Mouse (Mus musculus) midbrain, embryonic 11.5 days (tissue): ENCODE measurements at regions not wholly inside any gene's neighbourhood (a gene's known extent, or its start where the extent isn't known, plus 50 kb on each side); places are given as distances from the start of the nearest gene placed in this dataset.

Source experiments
- ATAC-seq: fragments of 200-750 bp; cut with Nextera tagmentation; 2 replicates; pipeline ENCODE4 v1.8.0; 2017; ENCODE audit warnings: moderate TSS enrichment, moderate library complexity; ENCODE audit not compliant: low FRiP score
- DNase-seq: peaks from one replicate; pipeline ENCODE4 v3.0.0; 2015; ENCODE audit warnings: low spot score; ENCODE audit errors: missing footprints
- H3K27ac ChIP-seq: fragments of 300-500 bp; sonication (generic); 2 replicates; pipeline ENCODE4 v1.5.1; 2014; ENCODE audit warnings: low read depth, low read length
- H3K27me3 ChIP-seq: fragments of 300-500 bp; sonication (generic); 2 replicates; pipeline ENCODE4 v1.6.1; 2014; ENCODE audit warnings: mild to moderate bottlenecking, low read length, moderate library complexity, mixed read lengths; ENCODE audit not compliant: control insufficient read depth, insufficient read depth
- H3K36me3 ChIP-seq: fragments of 300-500 bp; sonication (generic); 2 replicates; pipeline ENCODE4 v1.6.1; 2014; ENCODE audit warnings: mild to moderate bottlenecking, low read length, moderate library complexity, mixed read lengths; ENCODE audit not compliant: control insufficient read depth, insufficient read depth
- H3K4me1 ChIP-seq: fragments of 300-500 bp; sonication (generic); 2 replicates; pipeline ENCODE4 v1.6.1; 2014; ENCODE audit warnings: low read length; ENCODE audit not compliant: control insufficient read depth, insufficient read depth
- H3K4me2 ChIP-seq: fragments of 300-500 bp; sonication (generic); 2 replicates; pipeline ENCODE4 v1.6.1; 2014; ENCODE audit warnings: mild to moderate bottlenecking, moderate library complexity
- H3K4me3 ChIP-seq: fragments of 300-500 bp; sonication (generic); 2 replicates; pipeline ENCODE4 v1.5.1; 2014; ENCODE audit warnings: low read depth, low read length
- H3K9ac ChIP-seq: fragments of 300-500 bp; sonication (generic); 2 replicates; pipeline ENCODE4 v1.6.1; 2014; ENCODE audit warnings: low read length
- H3K9me3 ChIP-seq: fragments of 300-500 bp; sonication (generic); 2 replicates; pipeline ENCODE4 v1.6.1; 2016; ENCODE audit warnings: low read length; ENCODE audit not compliant: control insufficient read depth
- whole genome bisulfite sequencing: fragments of 180-500 bp; shearing (Covaris S2); extraction: QIAGEN DNeasy Blood & Tissue Kit; methylation state at CpG from one replicate; pipeline ENCODE4 v1.1.7; 2014; 5-methylcytosine and 5-hydroxymethylcytosine counted together

DNA sequence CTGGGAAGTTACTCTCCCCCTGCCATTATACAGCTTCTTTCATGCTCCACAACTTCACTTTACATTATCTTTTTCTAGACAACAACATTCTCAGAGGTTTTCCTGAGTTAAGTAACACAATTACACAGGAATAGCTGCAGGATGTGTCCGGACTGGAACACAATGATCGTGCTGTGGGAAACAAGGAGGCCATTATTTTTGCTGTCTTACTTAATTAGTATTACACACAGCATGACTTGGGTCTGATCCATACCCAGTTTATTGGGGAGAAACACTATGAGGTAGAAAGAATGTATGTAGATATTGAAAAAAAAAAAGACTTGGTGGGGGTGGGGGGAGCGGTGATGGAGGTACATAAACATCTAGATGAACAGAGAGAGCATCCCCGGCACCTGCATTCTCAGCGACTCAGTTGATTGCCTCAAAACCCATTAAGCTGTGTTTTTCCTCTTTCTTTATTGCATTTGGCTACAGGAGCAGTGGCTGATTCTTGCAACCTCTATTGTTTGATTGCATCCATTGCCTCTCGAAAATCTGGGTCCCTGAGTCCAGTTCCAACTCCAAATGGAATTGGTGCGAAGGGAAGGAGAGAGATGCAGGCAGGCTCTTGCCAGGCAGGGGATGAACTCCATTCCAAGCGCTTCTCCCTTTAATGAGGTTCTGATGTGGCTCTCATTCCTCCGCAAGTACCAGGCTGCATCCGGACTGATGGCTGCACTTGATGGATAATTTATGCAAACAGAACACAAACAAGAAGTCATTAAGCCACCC, 529.8 kb downstream of the Slc4a3 start:
- no peaks in the 10 kb centered on the region for H3K36me3 ChIP-seq
- ATAC-seq (no peak), DNase-seq (peak; percentile 84)
- 47% methylated on average over 10 of the region's 10 CpGs for WGBS
- no peak overlapping the region for H3K9ac ChIP-seq
- no peak overlapping the region for H3K4me2 ChIP-seq
- H3K4me3 ChIP-seq = no peak overlapping the region
- peaks cover 4% of the 10 kb centered on the region; the same call in 1 of the 2 replicates for H3K4me1 ChIP-seq
- no peak overlapping the region for H3K27ac ChIP-seq
- H3K27me3 ChIP-seq = no peaks in the 10 kb centered on the region
- no peaks in the 10 kb centered on the region for H3K9me3 ChIP-seq

DNA sequence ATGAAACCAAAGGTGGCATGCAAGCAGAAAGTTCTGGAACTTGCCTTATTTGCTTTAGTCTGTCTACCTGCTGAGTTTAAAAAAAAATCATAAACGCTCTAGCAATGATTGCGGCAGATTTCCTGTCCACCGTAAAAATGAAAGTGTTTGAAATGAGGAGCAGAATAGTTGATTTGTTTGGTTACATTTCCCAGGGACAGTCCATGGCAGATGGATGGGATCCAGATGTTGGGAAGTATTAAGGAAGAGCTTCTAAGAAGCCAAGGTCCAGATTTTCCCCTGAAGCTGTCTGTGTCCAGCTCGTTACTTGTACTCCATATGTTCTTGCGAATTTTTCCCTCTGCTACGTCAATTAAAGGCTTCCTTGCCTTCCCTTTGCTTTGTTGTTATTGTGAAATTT, 534.2 kb downstream of the Slc4a3 start:
- Histone ChIP-seq H3K36me3 (no peaks in the 10 kb centered on the region), H3K4me3 (no peak overlapping the region), H3K4me2 (no peak overlapping the region), H3K27me3 (no peaks in the 10 kb centered on the region), H3K9ac (no peak overlapping the region), H3K4me1 (peaks cover 4% of the 10 kb centered on the region), H3K9me3 (no peaks in the 10 kb centered on the region), H3K27ac (no peak overlapping the region)
- WGBS = 90% methylated on average over 6 of the region's 6 CpGs
- ATAC-seq = no peak
- DNase-seq = no peak

DNA sequence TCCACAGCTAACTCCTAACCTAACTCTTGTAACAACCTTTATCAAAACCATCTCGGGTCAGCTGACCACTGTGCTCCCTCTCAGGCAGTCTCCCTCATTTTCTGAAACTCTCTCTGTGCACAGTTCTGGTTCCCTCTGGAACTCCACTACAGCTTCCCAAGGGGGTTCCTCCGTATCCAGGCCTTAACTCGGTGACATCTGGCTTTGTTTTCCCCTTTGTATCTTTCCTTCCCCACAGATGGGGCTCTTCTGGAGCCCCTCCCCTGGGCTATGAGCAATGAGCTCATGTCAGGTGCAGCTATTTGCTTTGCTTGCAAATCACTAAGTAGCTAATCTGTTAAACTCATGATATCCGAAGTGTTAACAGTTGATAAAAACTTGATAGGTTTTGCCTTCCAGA, 535.6 kb downstream of the Slc4a3 start:
- Histone ChIP-seq H3K36me3 (no peaks in the 10 kb centered on the region), H3K4me3 (no peak overlapping the region), H3K27ac (no peak overlapping the region), H3K9me3 (no peaks in the 10 kb centered on the region), H3K4me2 (no peak overlapping the region), H3K4me1 (no peaks in the 10 kb centered on the region; the same call in 1 of the 2 replicates), H3K27me3 (no peaks in the 10 kb centered on the region), H3K9ac (no peak overlapping the region)
- 52% methylated on average over 4 of the region's 4 CpGs for WGBS
- ATAC-seq (no peak), DNase-seq (no peak)

DNA sequence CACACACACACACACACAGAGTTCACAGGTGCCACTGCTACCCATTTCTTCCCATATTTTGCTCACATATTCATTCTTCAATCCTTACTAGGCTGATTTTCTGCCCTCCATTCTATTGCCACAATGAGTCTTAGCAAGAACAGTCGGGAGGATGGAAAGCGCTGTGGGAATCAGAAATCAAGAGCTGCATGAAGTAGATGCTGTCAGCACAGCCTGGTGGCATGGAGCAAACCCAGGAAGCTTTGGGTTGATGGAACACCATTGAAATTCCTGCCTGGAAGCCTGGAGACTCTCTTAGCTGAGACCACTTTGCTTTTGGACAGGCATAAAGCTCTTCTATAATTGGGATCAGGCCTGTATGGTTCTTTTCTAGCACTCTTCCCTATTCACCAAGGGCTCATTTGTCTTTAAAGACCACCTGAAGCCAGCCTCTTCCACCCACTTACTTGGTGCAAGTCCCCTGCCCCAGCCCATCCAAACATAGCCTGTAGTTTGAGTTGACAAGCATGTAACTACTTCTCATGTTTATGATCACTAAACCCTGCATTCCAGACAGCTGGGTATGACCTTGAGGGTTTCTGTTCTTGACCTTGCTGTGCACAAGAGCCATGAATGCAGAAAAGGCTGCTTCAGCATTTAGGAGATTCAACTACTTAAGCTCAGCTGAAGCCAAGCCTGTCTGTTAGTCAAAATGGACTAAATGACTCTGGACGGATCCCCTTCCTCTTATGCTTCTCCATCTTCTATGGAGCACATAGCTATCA, 537.4 kb downstream of the Slc4a3 start:
- WGBS = 83% methylated on average over 3 of the region's 3 CpGs
- no peaks in the 10 kb centered on the region for H3K27me3 ChIP-seq
- H3K4me2 ChIP-seq = no peak overlapping the region
- ATAC-seq = no peak
- no peaks in the 10 kb centered on the region; the same call in 1 of the 2 replicates for H3K4me1 ChIP-seq
- no peaks in the 10 kb centered on the region for H3K36me3 ChIP-seq
- H3K4me3 ChIP-seq = no peak overlapping the region
- peak; percentile 69 for DNase-seq
- no peak overlapping the region for H3K9ac ChIP-seq
- no peak overlapping the region for H3K27ac ChIP-seq
- no peaks in the 10 kb centered on the region for H3K9me3 ChIP-seq

DNA sequence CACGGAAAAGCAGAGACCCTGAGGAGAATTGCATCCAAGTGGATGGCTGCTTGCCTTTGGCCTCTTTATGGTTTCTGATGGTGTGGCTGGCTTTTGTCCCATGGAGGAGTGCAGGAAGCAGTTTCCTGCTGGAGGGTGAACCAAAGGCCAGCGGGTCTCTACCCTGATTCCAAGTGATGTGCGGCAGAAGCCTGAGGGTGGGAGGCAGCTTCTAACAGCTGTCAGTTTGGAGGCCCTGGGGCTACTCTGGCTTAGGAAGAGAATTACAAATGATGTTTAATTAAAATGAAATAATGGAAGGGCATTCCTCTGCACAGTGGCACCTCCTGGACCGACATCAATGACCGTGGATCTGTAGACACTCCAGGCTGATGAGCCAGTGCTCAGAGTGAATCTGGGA, 545.0 kb downstream of the Slc4a3 start:
- H3K9me3 ChIP-seq = no peaks in the 10 kb centered on the region
- H3K4me1 ChIP-seq = no peaks in the 10 kb centered on the region
- H3K27me3 ChIP-seq = no peaks in the 10 kb centered on the region
- H3K36me3 ChIP-seq = no peaks in the 10 kb centered on the region
- 59% methylated on average over 5 of the region's 5 CpGs for WGBS
- DNase-seq = no peak
- no peak overlapping the region for H3K4me2 ChIP-seq
- H3K9ac ChIP-seq = no peak overlapping the region
- no peak overlapping the region for H3K4me3 ChIP-seq
- H3K27ac ChIP-seq = no peak overlapping the region
- no peak for ATAC-seq

DNA sequence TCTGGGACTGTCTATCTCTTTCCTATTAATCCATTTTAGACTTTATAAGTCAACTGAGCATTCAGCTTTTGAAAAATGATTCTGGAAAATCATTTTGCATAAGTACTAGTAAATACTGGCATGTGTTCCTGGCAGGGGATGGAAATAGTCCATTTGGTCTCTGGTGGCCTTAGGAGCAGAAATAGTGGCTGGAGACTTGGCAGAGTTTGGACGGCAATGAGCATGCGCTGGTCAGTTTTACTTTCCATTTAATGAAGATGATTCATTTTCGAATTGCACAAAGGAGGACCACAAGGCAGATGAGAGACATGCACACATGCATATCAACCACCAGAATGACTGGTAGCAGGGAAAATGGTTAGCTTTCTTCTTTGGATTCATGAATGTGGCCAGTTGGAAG, 567.2 kb downstream of the Slc4a3 start:
- no peak overlapping the region for H3K4me3 ChIP-seq
- H3K27ac ChIP-seq = no peak overlapping the region
- no peak overlapping the region for H3K9ac ChIP-seq
- H3K36me3 ChIP-seq = no peaks in the 10 kb centered on the region
- H3K4me1 ChIP-seq = peaks cover 4% of the 10 kb centered on the region; the same call in 1 of the 2 replicates
- no peak for ATAC-seq
- H3K4me2 ChIP-seq = no peak overlapping the region
- 88% methylated on average over 3 of the region's 3 CpGs for WGBS
- no peak for DNase-seq
- H3K27me3 ChIP-seq = peaks cover 3% of the 10 kb centered on the region; the same call in 1 of the 2 replicates
- H3K9me3 ChIP-seq = no peaks in the 10 kb centered on the region

DNA sequence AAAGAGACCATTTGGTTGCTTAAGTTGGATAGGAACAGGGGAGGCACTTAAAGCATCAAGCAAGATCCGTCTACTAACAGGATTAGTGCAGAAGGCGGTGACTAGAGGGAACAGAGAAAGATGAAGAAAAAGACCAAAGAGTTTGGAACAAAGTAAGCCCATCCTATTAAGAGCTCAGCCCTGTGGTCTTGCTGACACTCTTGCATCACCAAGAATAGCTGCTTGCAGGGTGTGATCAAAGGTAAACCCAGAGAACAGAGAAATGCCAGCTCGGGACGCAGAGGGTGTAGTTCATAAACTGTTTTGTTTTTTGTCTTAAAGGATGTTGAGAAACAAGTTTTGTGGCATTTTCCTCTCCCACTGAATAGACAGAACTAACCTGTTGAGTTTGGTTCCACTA, 574.8 kb downstream of the Slc4a3 start:
- Histone ChIP-seq H3K27ac (no peak overlapping the region), H3K4me1 (peaks cover 4% of the 10 kb centered on the region; the same call in 1 of the 2 replicates), H3K9ac (no peak overlapping the region), H3K4me2 (no peak overlapping the region), H3K36me3 (no peaks in the 10 kb centered on the region), H3K4me3 (no peak overlapping the region), H3K27me3 (no peaks in the 10 kb centered on the region), H3K9me3 (no peaks in the 10 kb centered on the region)
- no peak for ATAC-seq
- WGBS = 12% methylated on average over 4 of the region's 4 CpGs
- no peak for DNase-seq

DNA sequence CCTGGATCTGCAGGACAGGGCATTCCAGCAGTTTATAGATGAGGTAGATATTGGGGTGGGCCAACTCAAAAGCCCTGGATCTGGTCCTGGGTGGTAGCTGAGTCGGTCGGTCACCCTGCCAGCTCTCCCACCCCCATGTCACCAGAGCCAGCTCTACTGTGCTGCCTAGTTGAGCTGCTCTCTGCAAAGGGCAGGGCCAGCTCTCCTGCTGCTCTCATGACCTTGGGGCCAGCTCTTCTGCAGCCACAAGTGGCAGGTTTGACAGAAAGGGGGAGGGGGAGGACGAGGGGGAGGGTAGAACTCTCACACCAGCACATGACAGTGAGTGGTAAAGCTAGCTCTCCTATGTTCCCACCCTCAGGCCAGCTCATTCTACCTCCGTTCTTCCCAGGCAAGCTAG, 584.3 kb downstream of the Slc4a3 start:
- Histone ChIP-seq H3K4me2 (no peak overlapping the region), H3K36me3 (no peaks in the 10 kb centered on the region), H3K4me1 (no peaks in the 10 kb centered on the region), H3K27ac (no peak overlapping the region), H3K9ac (no peak overlapping the region), H3K27me3 (no peaks in the 10 kb centered on the region; the same call in 1 of the 2 replicates), H3K4me3 (no peak overlapping the region), H3K9me3 (no peaks in the 10 kb centered on the region)
- no peak for ATAC-seq
- no peak for DNase-seq
- WGBS = 44% methylated on average over 4 of the region's 4 CpGs

DNA sequence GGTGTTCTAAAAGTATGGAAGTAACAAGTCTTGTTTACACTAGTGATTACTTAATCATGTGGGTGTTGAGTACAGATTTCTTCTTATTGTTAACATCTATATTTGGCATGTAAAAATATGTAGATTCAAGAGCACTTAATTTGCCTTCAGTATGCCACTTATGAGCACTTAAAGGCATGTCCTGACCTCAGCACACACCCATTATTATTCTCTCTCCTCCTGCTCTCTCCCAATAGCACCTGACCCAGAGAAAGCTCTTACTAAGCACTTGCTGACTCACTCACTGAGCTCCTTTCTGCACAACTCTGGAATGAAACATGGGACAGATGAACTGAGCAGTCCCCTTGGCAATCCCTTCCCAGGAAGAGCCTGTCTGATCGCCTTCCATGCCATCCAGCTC, 590.7 kb downstream of the Slc4a3 start:
- 87% methylated on average over 1 of the region's 1 CpGs for WGBS

More for the DNA sequence above, 590.7 kb downstream of the Slc4a3 start:
- H3K4me1 ChIP-seq = no peaks in the 10 kb centered on the region
- no peak overlapping the region for H3K4me3 ChIP-seq
- no peaks in the 10 kb centered on the region for H3K36me3 ChIP-seq
- no peaks in the 10 kb centered on the region for H3K9me3 ChIP-seq
- H3K27ac ChIP-seq = no peak overlapping the region
- H3K27me3 ChIP-seq = no peaks in the 10 kb centered on the region; the same call in 1 of the 2 replicates
- no peak overlapping the region for H3K4me2 ChIP-seq
- DNase-seq = no peak
- ATAC-seq = no peak
- H3K9ac ChIP-seq = no peak overlapping the region
